Mouse (Mus musculus) stomach, postnatal 0 days (tissue): Measurements from ENCODE around the gene Sez6l2. TPM values are rescaled to one million over a fixed set of nuclear protein-coding genes. Genes with fewer than 3 reads are reported as not detected.

Source experiments
- ATAC-seq: fragments of 200-750 bp; cut with Nextera tagmentation; 2 replicates; pipeline ENCODE4 v1.8.0; 2017; ENCODE audit not compliant: low FRiP score, low TSS enrichment
- DNase-seq: peaks from one replicate; pipeline ENCODE4 v3.0.0-alpha.2; 2016; ENCODE audit warnings: low spot score
- H3K27ac ChIP-seq: fragments of 300-500 bp; sonication (generic); replicated peaks from 2 replicates; pipeline ENCODE4 v1.5.1; 2014; ENCODE audit warnings: mild to moderate bottlenecking, control low read depth
- H3K27me3 ChIP-seq: fragments of 300-500 bp; sonication (generic); 2 replicates; pipeline ENCODE4 v1.6.1; 2014; ENCODE audit warnings: low read length; ENCODE audit not compliant: control insufficient read depth, insufficient read depth
- H3K36me3 ChIP-seq: fragments of 300-500 bp; sonication (generic); 2 replicates; pipeline ENCODE4 v1.6.1; 2014; ENCODE audit warnings: low read length, mixed read lengths; ENCODE audit not compliant: control insufficient read depth, insufficient read depth
- H3K4me1 ChIP-seq: fragments of 300-500 bp; sonication (generic); replicated peaks from 2 replicates; pipeline ENCODE4 v1.6.1; 2014; ENCODE audit warnings: antibody characterized with exemption; ENCODE audit not compliant: control insufficient read depth, insufficient read depth
- H3K4me2 ChIP-seq: fragments of 300-500 bp; sonication (generic); replicated peaks from 2 replicates; pipeline ENCODE4 v1.6.1; 2014; ENCODE audit warnings: low read depth, mild to moderate bottlenecking, control low read depth, moderate library complexity
- H3K4me3 ChIP-seq: fragments of 300-500 bp; sonication (generic); 2 replicates; pipeline ENCODE4 v1.5.1; 2014; ENCODE audit warnings: low read depth, low read length, control low read depth
- H3K9ac ChIP-seq: fragments of 300-500 bp; sonication (generic); 2 replicates; pipeline ENCODE4 v1.6.1; 2014; ENCODE audit warnings: mild to moderate bottlenecking, low read length, control low read depth, mixed read lengths
- H3K9me3 ChIP-seq: fragments of 300-500 bp; sonication (generic); 2 replicates; pipeline ENCODE4 v1.6.1; 2016; ENCODE audit warnings: low read length; ENCODE audit not compliant: control insufficient read depth
- CTCF ChIP-seq: IDR thresholded peaks from 2 replicates; pipeline ENCODE4 v1.5.1; 2016; ENCODE audit warnings: antibody characterized with exemption, low read depth, mild to moderate bottlenecking, moderate library complexity
- EP300 ChIP-seq: optimal IDR thresholded peaks from 2 replicates; pipeline ENCODE3; 2016; ENCODE audit warnings: antibody characterized with exemption
- WGBS: fragments of 180-500 bp; shearing (Covaris S2); extraction: QIAGEN DNeasy Blood & Tissue Kit; methylation state at CpG from one replicate; pipeline ENCODE4 v1.1.7; 2014; 5-methylcytosine and 5-hydroxymethylcytosine counted together
- polyA plus RNA-seq: library from polyadenylated mRNA; unstranded; fragments of >200 nt; fragmentation: Nextera tagmentation; extraction: Ambion mirVana; gene quantifications from 2 replicates; pipeline ENCODE4 v1.2.1, GENCODE M21; 2015

The Sez6l2 gene
- polyA plus RNA-seq, 1 experiment from 2014 or later = 1.5 TPM

DNA sequence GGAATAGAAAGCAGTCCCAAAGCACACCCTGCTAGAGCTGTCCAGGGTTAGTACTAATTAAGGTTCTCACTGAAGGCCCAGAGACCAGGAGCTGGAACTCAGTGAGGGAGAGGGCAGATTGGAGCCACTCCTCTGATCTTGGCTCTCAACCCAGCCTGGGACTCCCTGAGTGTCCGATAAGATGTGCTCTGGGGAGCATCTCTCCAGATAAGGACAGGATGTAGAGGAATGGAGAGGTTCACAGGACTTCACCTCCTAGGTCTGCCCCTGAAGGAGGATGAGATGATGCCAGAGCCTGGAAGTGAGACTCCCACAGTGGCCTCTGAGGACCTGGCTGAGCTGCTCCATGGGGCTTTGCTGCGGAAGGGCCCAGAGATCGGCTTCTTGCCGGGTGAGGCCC, 1.4 kb downstream of the Sez6l2 start:
- TF ChIP-seq CTCF (no peak), EP300 (no peak)
- H3K27ac ChIP-seq = no peak overlapping the region
- ATAC-seq (no peak), DNase-seq (no peak)
- H3K36me3 ChIP-seq = no peaks in the 10 kb centered on the region
- H3K4me1 ChIP-seq = no peaks in the 10 kb centered on the region
- H3K9me3 ChIP-seq = no peaks in the 10 kb centered on the region
- WGBS = 26% methylated on average over 4 of the region's 4 CpGs
- no peak overlapping the region for H3K4me2 ChIP-seq
- no peak overlapping the region for H3K4me3 ChIP-seq
- no peak overlapping the region for H3K9ac ChIP-seq
- no peaks in the 10 kb centered on the region for H3K27me3 ChIP-seq

GRCm38 (mm10) chr7:126952646-126953045, 2.3 kb downstream of the Sez6l2 start:
- H3K4me2 ChIP-seq = no peak overlapping the region
- no peak overlapping the region for H3K27ac ChIP-seq
- H3K4me3 ChIP-seq = no peak overlapping the region
- no peak overlapping the region for H3K9ac ChIP-seq
- no peaks in the 10 kb centered on the region for H3K27me3 ChIP-seq
- DNase-seq (no peak), ATAC-seq (no peak)
- H3K4me1 ChIP-seq = no peaks in the 10 kb centered on the region
- TF ChIP-seq CTCF (no peak), EP300 (no peak)
- no peaks in the 10 kb centered on the region for H3K36me3 ChIP-seq
- no peaks in the 10 kb centered on the region for H3K9me3 ChIP-seq
- WGBS = 2% methylated on average over 8 of the region's 8 CpGs

- DNase-seq (no peak), ATAC-seq (no peak)
- no peaks in the 10 kb centered on the region for H3K27me3 ChIP-seq
- 58% methylated on average over 3 of the region's 3 CpGs for WGBS
- H3K9ac ChIP-seq = no peak overlapping the region
- no peaks in the 10 kb centered on the region for H3K36me3 ChIP-seq
- H3K4me1 ChIP-seq = no peaks in the 10 kb centered on the region
- no peak overlapping the region for H3K4me3 ChIP-seq
- no peak overlapping the region for H3K27ac ChIP-seq
- no peaks in the 10 kb centered on the region for H3K9me3 ChIP-seq
- TF ChIP-seq EP300 = no peak
- TF ChIP-seq CTCF = no peak
- H3K4me2 ChIP-seq = no peak overlapping the region
Measured at GRCm38 (mm10) chr7:126955125-126955524, 4.8 kb downstream of the Sez6l2 start.

GRCm38 (mm10) chr7:126959780-126960179, 9.4 kb downstream of the Sez6l2 start:
- no peak overlapping the region for H3K9ac ChIP-seq
- no peaks in the 10 kb centered on the region for H3K4me1 ChIP-seq
- ATAC-seq (no peak), DNase-seq (no peak)
- no peak overlapping the region for H3K4me3 ChIP-seq
- no peak overlapping the region for H3K27ac ChIP-seq
- H3K27me3 ChIP-seq = no peaks in the 10 kb centered on the region
- no peak overlapping the region for H3K4me2 ChIP-seq
- no peaks in the 10 kb centered on the region for H3K36me3 ChIP-seq
- WGBS = 52% methylated on average over 9 of the region's 9 CpGs
- no peaks in the 10 kb centered on the region for H3K9me3 ChIP-seq
- TF ChIP-seq CTCF = no peak
- no peak for TF ChIP-seq EP300

DNA sequence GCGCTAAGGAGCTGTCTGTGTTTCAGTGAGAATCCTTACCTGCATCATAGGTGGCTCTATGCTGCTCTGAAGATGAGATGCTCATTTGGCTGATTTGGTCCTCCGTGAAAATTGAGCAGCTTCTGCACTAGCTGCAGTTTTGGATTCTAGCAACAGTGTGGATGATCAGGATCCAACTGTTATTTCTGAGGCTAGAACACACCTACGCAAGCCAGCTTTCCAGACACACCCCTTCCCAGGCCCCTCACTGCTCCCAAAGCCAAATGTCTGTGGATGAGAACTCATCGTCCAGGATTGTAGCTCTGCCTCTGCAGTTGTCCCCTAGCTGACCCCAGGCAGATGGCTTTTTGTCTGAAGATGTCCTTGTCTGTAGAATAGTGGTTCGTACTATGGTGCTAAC, 10.7 kb downstream of the Sez6l2 start:
- no peak overlapping the region for H3K4me2 ChIP-seq
- 82% methylated on average over 5 of the region's 5 CpGs for WGBS
- no peaks in the 10 kb centered on the region for H3K9me3 ChIP-seq
- no peak overlapping the region for H3K4me3 ChIP-seq
- no peaks in the 10 kb centered on the region for H3K4me1 ChIP-seq
- H3K9ac ChIP-seq = no peak overlapping the region
- no peaks in the 10 kb centered on the region for H3K27me3 ChIP-seq
- ATAC-seq (no peak), DNase-seq (no peak)
- no peak for TF ChIP-seq EP300
- no peak for TF ChIP-seq CTCF
- no peaks in the 10 kb centered on the region for H3K36me3 ChIP-seq
- no peak overlapping the region for H3K27ac ChIP-seq

DNA sequence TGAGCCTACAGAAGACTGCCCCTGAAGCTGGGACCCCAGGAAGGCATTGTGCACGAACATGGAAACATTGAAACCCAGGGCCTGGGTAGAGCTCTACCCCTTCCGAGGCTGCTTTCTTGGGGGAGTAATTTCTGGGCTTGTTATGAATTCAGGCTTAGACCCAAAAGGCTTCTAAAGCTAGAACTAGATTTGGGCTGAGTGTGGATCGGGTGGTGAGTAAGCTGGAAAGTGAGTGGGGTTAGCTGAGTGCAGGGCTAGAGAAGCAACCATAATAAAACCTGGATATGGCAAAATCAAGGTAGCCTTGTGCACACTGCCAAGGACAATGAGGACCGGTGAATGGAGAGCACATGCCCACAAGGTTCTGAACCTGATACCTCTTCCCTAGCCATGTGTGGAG, 11.6 kb downstream of the Sez6l2 start:
- DNase-seq (no peak), ATAC-seq (no peak)
- H3K4me3 ChIP-seq = no peak overlapping the region
- H3K4me1 ChIP-seq = no peaks in the 10 kb centered on the region
- H3K4me2 ChIP-seq = no peak overlapping the region
- no peaks in the 10 kb centered on the region for H3K27me3 ChIP-seq
- no peak overlapping the region for H3K9ac ChIP-seq
- H3K9me3 ChIP-seq = no peaks in the 10 kb centered on the region
- H3K27ac ChIP-seq = no peak overlapping the region
- 87% methylated on average over 4 of the region's 4 CpGs for WGBS
- TF ChIP-seq CTCF (no peak), EP300 (no peak)
- H3K36me3 ChIP-seq = no peaks in the 10 kb centered on the region
